24 mouse cellular contexts compared by ENCODE assay signal in the genomic region with DNA sequence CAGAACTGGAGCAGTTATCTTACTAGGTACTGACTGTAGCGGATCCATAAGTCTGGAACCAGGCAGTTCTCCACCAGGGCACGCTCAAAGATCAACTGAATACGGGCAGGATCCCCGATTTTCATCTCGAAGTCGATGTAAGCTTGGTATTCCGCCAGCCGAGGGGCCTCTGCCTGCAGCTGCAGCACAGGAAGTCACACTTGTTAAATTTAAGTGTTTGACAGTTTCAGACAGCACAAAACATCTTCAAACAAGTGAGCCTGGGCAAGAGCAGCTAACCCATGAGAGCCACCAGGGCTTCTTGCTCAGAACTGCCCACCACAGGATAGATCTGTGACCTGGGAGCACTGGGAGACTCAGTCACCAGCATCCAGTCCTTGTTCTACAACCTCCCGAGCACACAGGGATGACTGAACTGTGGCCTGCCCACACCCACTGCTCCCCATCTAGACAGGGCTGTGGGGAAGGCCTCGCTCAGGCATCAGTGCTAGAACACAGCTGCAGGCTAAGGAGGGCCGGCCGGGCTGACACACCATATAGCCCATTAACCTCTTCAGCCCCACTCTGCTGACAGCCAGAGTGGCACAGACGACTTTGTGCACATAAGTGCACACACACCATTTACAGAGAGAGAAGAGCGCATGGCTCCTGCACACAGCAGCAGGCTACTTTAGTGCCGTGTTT. TPM values are rescaled to one million over a fixed set of nuclear protein-coding genes. Genes with fewer than 3 reads are reported as not detected.
"Had no signal": no experiment of that assay in that cellular context is flagged by ENCODE, and none has a peak within 500 bp of the region (broad histone marks: within the 10 kb centered on the region; RNA-seq: fewer than 3 reads in every experiment).

No protein-coding gene starts in this region.

- H3K4me3 ChIP-seq: liver, embryonic 12.5 days; midbrain, embryonic 10.5 days; midbrain, embryonic 12.5 days; myocyte; neural tube, embryonic 13.5 days; neural tube, embryonic 15.5 days had no signal

- H3K9me3 ChIP-seq: liver, embryonic 12.5 days; midbrain, embryonic 10.5 days; midbrain, embryonic 12.5 days; neural tube, embryonic 13.5 days; neural tube, embryonic 15.5 days had no signal

- H3K4me1 ChIP-seq: liver, embryonic 12.5 days; midbrain, embryonic 10.5 days; midbrain, embryonic 12.5 days; neural tube, embryonic 13.5 days; neural tube, embryonic 15.5 days had no signal

- H3K9ac ChIP-seq: liver, embryonic 12.5 days; liver, embryonic 14.5 days; midbrain, embryonic 12.5 days; neural tube, embryonic 13.5 days; neural tube, embryonic 15.5 days had no signal

- H3K27ac ChIP-seq: liver, embryonic 12.5 days; liver, embryonic 14.5 days; midbrain, embryonic 10.5 days; midbrain, embryonic 12.5 days; neural tube, embryonic 13.5 days; neural tube, embryonic 15.5 days had no signal

- ATAC-seq: liver, embryonic 12.5 days; midbrain, embryonic 16.5 days had no signal

- DNase-seq: midbrain, embryonic 14.5 days; retina, postnatal 1 day; right cerebral cortex, adult 18-20 months; right cerebral cortex, postnatal 25 days; right cerebral cortex, postnatal 4 days; spleen, adult 18-20 months; thymus, adult 18-20 months; thymus, postnatal 14 days; thymus, postnatal 36 days had no signal

- H3K4me2 ChIP-seq: liver, embryonic 12.5 days; midbrain, embryonic 12.5 days; neural tube, embryonic 13.5 days; neural tube, embryonic 15.5 days had no signal

- H3K27me3 ChIP-seq: liver, embryonic 12.5 days; midbrain, embryonic 12.5 days; neural tube, embryonic 13.5 days; neural tube, embryonic 15.5 days had no signal

RNA-seq across cellular contexts. Expression of a gene that starts 30.9 kb away (rescaled TPM):
- polyA plus RNA-seq: liver, adult 2 months; liver, embryonic 12.5 days; liver, embryonic 14.5 days; liver, embryonic 16.5 days; midbrain, embryonic 10.5 days; midbrain, embryonic 12.5 days; midbrain, embryonic 14.5 days; midbrain, embryonic 16.5 days; myocyte; neural tube, embryonic 11.5 days; neural tube, embryonic 13.5 days; neural tube, embryonic 15.5 days; small intestine, adult 2 months; stomach, embryonic 14.5 days; stomach, embryonic 16.5 days; thymus, postnatal 0 days had no signal
